Mouse (Mus musculus): ENCODE measurements around the gene C2cd4c. TPM values are rescaled to one million over a fixed set of nuclear protein-coding genes. Genes with fewer than 3 reads are reported as not detected.
A peak's percentile ranks its signal among the peaks of the same experiment; 100 is the strongest.

The C2cd4c gene
- polyA plus RNA-seq, 1 experiment from 2014 or later, result not detected

DNA sequence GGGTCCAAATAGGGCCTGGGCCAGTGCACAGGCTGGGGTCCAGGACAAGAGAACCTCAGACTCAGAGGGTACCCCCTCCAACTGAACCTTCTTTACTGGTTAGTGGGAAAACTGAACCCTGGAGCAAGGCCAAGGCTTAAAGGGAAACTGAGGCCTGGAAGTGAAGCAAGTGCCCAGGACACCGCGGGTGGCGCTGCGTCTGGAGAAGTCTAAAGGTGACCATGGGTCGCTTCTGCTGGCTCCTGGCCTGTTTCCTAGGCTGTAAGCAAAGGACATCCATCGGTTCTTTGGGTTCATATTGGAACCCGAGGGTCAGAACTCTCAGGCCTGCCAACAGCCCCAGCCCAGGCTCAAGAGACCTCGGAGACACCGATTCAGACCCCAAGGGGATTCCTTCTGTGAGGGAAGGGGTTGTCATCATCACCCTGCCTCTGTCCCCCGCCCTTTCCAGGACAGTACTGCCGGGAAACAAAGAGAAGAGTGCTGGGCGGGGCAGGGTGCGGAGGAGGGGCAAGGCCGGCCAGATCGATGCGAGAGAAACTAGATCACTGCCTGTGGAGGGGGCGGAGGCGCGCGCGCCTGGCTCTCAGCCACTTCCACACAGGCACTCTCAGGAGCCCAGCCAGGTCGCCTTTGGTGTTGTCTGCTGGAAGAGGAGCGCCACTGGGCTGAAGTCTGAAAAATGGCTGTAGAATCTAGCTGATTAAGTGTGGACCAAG lies 24.8 kb upstream of the C2cd4c start:
- WGBS, result 5% methylated on average over 23 of the region's 23 CpGs
- peaks cover 13% of the 10 kb centered on the region for H3K4me1 ChIP-seq (replicated peaks; ENCODE audit: control insufficient read depth, insufficient read depth, low read length)
- ATAC-seq (ENCODE audit: low read depth), result peak; percentile 39; the same call in 1 of the 2 replicates
- 0 out of 2 replicates have a peak overlapping the region, but pooled peaks have one; percentile 18 for H3K9ac ChIP-seq (ENCODE audit: low read length)
- no peak overlapping the region for H3K27ac ChIP-seq (ENCODE audit: low read length)
- peaks cover 37% of the 10 kb centered on the region for H3K27me3 ChIP-seq (ENCODE audit: control insufficient read depth, insufficient read depth, low read depth, low read length)
- H3K4me2 ChIP-seq (ENCODE audit: low read depth, low read length), result peak overlapping the region; percentile 33
- peak overlapping the region; percentile 16 for H3K4me3 ChIP-seq (ENCODE audit: low read length)
- H3K9me3 ChIP-seq (ENCODE audit: control insufficient read depth, low read length), result no peaks in the 10 kb centered on the region
- H3K36me3 ChIP-seq (ENCODE audit: control insufficient read depth, insufficient read depth, low read length), result no peaks in the 10 kb centered on the region

DNA sequence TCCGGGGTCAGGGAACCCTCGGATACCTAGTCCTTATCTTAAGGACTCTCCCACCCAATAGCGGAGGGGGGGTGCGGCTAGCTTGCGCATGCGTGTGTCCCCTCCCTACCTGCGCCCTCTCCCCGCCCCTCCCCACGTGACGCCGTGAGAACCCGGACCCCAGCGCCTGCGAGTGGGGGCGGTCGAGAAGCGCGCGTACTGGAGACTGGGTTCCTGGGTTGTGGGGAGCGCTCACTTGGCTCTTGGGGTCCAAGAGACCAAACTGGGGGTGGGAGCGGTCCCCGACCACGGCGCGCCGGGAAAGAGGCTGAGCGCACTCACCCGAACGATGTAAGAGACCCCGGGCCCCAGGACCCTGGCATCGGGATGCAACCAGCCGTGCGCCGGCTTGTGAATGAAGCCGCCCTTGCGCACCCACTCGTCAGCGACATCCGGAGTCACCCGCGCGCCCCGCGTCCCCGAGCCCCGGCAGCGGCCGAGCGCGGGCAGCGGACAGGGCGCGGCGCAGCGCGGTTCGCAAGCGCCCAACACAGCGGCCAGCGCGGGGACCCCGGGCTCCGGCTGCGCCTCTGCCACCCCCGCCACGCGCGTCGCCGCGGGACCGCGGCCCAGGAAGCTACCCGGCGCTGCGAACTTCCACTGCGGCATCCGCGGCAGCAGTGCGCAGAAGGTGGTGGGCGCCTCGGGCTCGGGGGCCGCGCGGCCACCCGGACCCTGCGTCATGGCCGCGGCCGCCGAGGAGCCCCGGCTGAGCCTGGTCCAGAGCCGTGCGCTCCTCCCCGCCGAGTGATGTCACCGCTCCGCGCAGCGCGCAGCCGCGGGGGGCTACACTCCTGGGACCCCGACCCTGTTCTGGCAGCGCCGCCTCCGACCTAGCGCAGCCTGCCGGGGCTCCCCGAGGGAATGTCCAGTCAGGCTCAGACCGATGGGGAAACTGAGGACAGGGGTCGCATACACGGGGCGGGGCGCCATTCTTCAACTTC lies 23.6 kb upstream of the C2cd4c start, which contains the start of gene Shc2:
Gene Shc2 (minus strand): TSS at position 791 of the 983 bp plus-strand sequence.
- WGBS, result under 1% methylated on average over 106 of the region's 116 CpGs
- peaks cover 13% of the 10 kb centered on the region for H3K4me1 ChIP-seq (replicated peaks; ENCODE audit: control insufficient read depth, insufficient read depth, low read length)
- H3K27ac ChIP-seq (ENCODE audit: low read length), result no peak within 1 kb of the TSS
- H3K9me3 ChIP-seq (ENCODE audit: control insufficient read depth, low read length), result no peaks in the 10 kb centered on the region
- peak; percentile 84 for ATAC-seq (ENCODE audit: low read depth)
- H3K4me2 ChIP-seq (ENCODE audit: low read depth, low read length), result peak within 1 kb of the TSS; percentile 91
- H3K36me3 ChIP-seq (ENCODE audit: control insufficient read depth, insufficient read depth, low read length), result no peaks in the 10 kb centered on the region
- H3K27me3 ChIP-seq (ENCODE audit: control insufficient read depth, insufficient read depth, low read depth, low read length), result peaks cover 37% of the 10 kb centered on the region
- peak within 1 kb of the TSS; percentile 70 for H3K9ac ChIP-seq (ENCODE audit: low read length)
- peak within 1 kb of the TSS; percentile 60 for H3K4me3 ChIP-seq (ENCODE audit: low read length)

DNA sequence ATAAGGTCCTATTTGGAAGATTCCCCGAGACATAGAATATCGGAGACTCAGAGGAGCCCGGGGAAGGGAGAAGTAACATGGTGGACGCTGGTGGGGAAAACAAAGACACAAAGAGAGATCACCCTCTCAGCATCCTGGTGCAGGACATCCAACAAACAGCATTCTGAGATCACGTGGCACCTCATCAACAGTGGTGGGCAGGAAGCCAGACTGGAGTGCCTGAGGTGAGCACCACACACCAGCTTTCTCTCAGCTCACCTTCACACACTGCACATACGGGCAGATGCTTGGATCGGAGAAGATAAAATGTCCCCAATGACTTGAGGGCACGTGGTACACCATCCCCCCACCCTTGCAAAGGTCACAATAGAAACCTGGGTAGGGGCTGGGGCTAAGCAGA lies 22.5 kb upstream of the C2cd4c start:
- ATAC-seq (ENCODE audit: low read depth), result no peak
- H3K27ac ChIP-seq (ENCODE audit: low read length), result no peak overlapping the region
- H3K4me2 ChIP-seq (ENCODE audit: low read depth, low read length), result no peak overlapping the region
- no peak overlapping the region for H3K4me3 ChIP-seq (ENCODE audit: low read length)
- peaks cover 13% of the 10 kb centered on the region for H3K4me1 ChIP-seq (replicated peaks; ENCODE audit: control insufficient read depth, insufficient read depth, low read length)
- no peaks in the 10 kb centered on the region for H3K36me3 ChIP-seq (ENCODE audit: control insufficient read depth, insufficient read depth, low read length)
- no peak overlapping the region for H3K9ac ChIP-seq (ENCODE audit: low read length)
- peaks cover 37% of the 10 kb centered on the region for H3K27me3 ChIP-seq (ENCODE audit: control insufficient read depth, insufficient read depth, low read depth, low read length)
- H3K9me3 ChIP-seq (ENCODE audit: control insufficient read depth, low read length), result no peaks in the 10 kb centered on the region
- WGBS, result 75% methylated on average over 8 of the region's 8 CpGs

DNA sequence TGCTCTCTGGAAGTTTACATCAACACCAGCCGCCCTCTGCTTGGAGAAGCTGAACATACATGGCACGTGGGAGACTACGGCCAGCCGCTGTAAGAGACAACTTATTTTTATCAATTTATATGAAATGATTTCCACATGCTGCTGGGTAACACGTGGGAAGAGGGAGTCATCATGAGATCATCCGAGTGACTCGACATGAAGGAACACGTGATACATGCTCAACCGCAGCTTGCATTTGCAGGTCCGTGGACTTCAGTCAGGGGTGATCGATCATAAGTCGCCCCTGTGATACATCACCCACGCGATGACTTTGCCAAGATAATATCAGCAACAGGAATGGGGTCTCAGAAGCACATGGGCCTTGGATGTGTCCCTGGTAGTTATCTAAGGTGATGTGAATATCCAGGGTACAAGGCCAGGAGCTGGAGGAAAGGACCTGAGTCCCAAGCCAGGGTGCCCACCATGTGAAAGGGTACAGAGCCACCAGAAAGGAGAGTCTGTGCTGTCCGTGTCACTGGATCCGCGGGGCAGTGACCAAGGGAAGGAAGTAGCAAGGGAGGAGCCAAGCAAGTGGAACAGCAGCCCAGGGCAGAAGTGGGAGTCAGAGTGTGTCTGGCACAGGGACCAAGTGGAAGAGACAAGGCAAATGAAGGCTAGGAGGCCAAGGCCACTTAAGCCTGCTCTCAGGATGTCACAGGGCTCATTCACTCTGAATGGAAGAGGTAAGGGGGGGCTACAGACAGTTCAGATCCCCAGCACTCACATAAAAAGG lies 19.4 kb upstream of the C2cd4c start:
- Histone ChIP-seq H3K4me1 (replicated peaks; ENCODE audit: control insufficient read depth, insufficient read depth, low read length) (peaks cover 5% of the 10 kb centered on the region; the same call in 1 of the 2 replicates), H3K27ac (ENCODE audit: low read length) (no peak overlapping the region), H3K36me3 (ENCODE audit: control insufficient read depth, insufficient read depth, low read length) (no peaks in the 10 kb centered on the region), H3K27me3 (ENCODE audit: control insufficient read depth, insufficient read depth, low read depth, low read length) (peaks cover 16% of the 10 kb centered on the region), H3K9me3 (ENCODE audit: control insufficient read depth, low read length) (no peaks in the 10 kb centered on the region), H3K4me2 (ENCODE audit: low read depth, low read length) (no peak overlapping the region), H3K4me3 (ENCODE audit: low read length) (no peak overlapping the region), H3K9ac (ENCODE audit: low read length) (no peak overlapping the region)
- WGBS, result 75% methylated on average over 17 of the region's 17 CpGs
- ATAC-seq (ENCODE audit: low read depth), result no peak

DNA sequence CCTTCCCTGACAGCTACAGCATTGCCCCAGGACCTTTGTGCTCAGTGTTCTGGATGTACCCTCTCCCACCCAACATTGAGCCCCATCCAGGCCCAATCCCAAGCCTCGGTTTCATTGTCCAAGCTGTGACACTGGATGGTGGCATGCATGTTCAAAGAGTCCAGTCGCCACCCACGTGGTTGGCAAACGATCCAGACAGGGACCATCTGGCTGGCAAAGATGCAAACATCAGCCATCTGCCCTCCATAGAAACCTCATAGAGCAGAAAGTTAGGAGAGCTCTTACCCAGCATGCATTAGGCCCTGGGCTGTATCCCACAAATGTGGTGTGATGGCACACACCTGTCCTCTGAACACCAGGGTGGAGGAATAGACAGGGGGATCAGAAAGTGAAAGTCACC lies 17.6 kb upstream of the C2cd4c start:
- 67% methylated on average over 4 of the region's 4 CpGs for WGBS
- ATAC-seq (ENCODE audit: low read depth), result no peak
- Histone ChIP-seq H3K9me3 (ENCODE audit: control insufficient read depth, low read length) (no peaks in the 10 kb centered on the region), H3K27me3 (ENCODE audit: control insufficient read depth, insufficient read depth, low read depth, low read length) (no peaks in the 10 kb centered on the region), H3K4me1 (replicated peaks; ENCODE audit: control insufficient read depth, insufficient read depth, low read length) (no peaks in the 10 kb centered on the region), H3K27ac (ENCODE audit: low read length) (no peak overlapping the region), H3K9ac (ENCODE audit: low read length) (no peak overlapping the region), H3K4me3 (ENCODE audit: low read length) (no peak overlapping the region), H3K4me2 (ENCODE audit: low read depth, low read length) (no peak overlapping the region), H3K36me3 (ENCODE audit: control insufficient read depth, insufficient read depth, low read length) (no peaks in the 10 kb centered on the region)

DNA sequence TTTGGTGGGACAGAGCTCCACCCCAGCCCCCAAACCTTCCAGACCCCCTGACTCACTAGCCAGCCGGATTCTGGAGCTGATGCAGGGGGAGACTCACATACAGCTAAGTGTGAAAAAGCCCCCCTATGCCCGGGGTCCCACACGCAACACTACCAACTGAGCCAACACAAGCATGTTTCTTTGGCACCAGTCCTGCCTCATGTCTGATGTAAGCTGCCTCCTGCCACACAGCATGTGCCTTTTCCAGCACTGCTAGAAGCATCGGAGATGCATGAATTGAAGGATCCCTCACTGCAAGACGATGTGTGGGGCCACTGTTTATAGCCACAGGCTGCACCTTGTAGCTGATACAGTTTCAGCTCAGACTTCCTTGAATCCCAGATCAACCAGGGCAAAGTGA lies 14.6 kb upstream of the C2cd4c start:
- H3K9me3 ChIP-seq (ENCODE audit: control insufficient read depth, low read length), result no peaks in the 10 kb centered on the region
- no peak for ATAC-seq (ENCODE audit: low read depth)
- H3K4me3 ChIP-seq (ENCODE audit: low read length), result no peak overlapping the region
- WGBS, result 69% methylated on average over 5 of the region's 5 CpGs
- H3K4me2 ChIP-seq (ENCODE audit: low read depth, low read length), result no peak overlapping the region
- no peaks in the 10 kb centered on the region for H3K4me1 ChIP-seq (replicated peaks; ENCODE audit: control insufficient read depth, insufficient read depth, low read length)
- H3K27ac ChIP-seq (ENCODE audit: low read length), result no peak overlapping the region
- no peaks in the 10 kb centered on the region for H3K27me3 ChIP-seq (ENCODE audit: control insufficient read depth, insufficient read depth, low read depth, low read length)
- H3K9ac ChIP-seq (ENCODE audit: low read length), result no peak overlapping the region
- no peaks in the 10 kb centered on the region for H3K36me3 ChIP-seq (ENCODE audit: control insufficient read depth, insufficient read depth, low read length)

DNA sequence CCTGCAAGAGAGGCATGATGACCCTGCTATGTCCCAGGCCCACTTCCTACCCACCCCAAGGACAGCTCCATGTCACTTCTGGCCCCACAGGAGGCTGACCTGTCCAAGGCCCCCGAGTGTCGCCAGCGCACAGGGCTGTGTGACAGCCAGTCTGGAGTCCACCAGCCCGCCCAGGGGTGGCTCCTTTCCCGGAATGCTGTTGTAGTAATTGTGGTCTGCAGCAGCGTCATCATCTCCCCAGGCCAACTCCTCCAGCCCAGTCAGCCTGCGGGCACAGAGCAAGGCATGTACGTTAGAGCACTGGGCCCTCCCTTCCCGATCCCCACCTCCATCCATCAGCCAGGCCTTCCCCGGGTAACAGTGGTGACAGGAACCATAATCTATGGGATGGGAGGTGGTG lies 12.3 kb upstream of the C2cd4c start:
- H3K27me3 ChIP-seq (ENCODE audit: control insufficient read depth, insufficient read depth, low read depth, low read length), result no peaks in the 10 kb centered on the region
- WGBS, result 80% methylated on average over 10 of the region's 10 CpGs
- H3K9me3 ChIP-seq (ENCODE audit: control insufficient read depth, low read length), result no peaks in the 10 kb centered on the region
- H3K4me2 ChIP-seq (ENCODE audit: low read depth, low read length), result no peak overlapping the region
- H3K4me3 ChIP-seq (ENCODE audit: low read length), result no peak overlapping the region
- 0 out of 2 replicates have a peak, but pooled peaks have one; percentile 13 for ATAC-seq (ENCODE audit: low read depth)
- H3K4me1 ChIP-seq (replicated peaks; ENCODE audit: control insufficient read depth, insufficient read depth, low read length), result no peaks in the 10 kb centered on the region
- H3K9ac ChIP-seq (ENCODE audit: low read length), result no peak overlapping the region
- H3K27ac ChIP-seq (ENCODE audit: low read length), result no peak overlapping the region
- no peaks in the 10 kb centered on the region for H3K36me3 ChIP-seq (ENCODE audit: control insufficient read depth, insufficient read depth, low read length)

DNA sequence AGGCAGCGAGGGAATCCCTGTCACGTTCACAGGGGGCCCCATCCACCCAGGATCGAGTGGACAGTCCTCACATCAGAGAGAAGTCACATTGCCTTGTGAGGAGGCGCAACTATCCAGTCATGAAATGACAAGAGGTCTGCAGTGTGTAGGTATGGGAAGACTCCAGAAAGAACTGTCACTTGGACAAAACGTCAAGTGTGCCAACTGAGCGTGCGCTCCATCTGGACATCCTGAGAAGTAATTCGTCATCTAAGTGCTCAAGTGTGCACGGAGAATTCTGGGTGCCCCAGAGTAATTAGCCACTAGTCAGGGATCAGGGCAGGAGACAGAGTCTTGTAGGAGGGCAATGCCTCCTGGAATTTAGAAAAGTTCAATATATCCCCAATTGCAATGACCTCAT lies 11.6 kb upstream of the C2cd4c start:
- Histone ChIP-seq H3K9me3 (ENCODE audit: control insufficient read depth, low read length) (no peaks in the 10 kb centered on the region), H3K4me1 (replicated peaks; ENCODE audit: control insufficient read depth, insufficient read depth, low read length) (no peaks in the 10 kb centered on the region), H3K4me3 (ENCODE audit: low read length) (no peak overlapping the region), H3K36me3 (ENCODE audit: control insufficient read depth, insufficient read depth, low read length) (no peaks in the 10 kb centered on the region), H3K27me3 (ENCODE audit: control insufficient read depth, insufficient read depth, low read depth, low read length) (no peaks in the 10 kb centered on the region), H3K4me2 (ENCODE audit: low read depth, low read length) (no peak overlapping the region), H3K9ac (ENCODE audit: low read length) (no peak overlapping the region), H3K27ac (ENCODE audit: low read length) (no peak overlapping the region)
- ATAC-seq (ENCODE audit: low read depth), result no peak
- 64% methylated on average over 9 of the region's 9 CpGs for WGBS

All from lung, embryonic 16.5 days (tissue).